Mouse (Mus musculus) common myeloid progenitor, adult 5-6 weeks (primary cell): ENCODE data around the gene Vmn1r196. TPM values are rescaled to one million over a fixed set of nuclear protein-coding genes. Genes with fewer than 3 reads are reported as not detected.
"Not testable (repeated sequence)": the region's sequence is repeated elsewhere in the genome, so short reads cannot be mapped to it uniquely, and the experiment has no call there.

Experiments
- ATAC-seq: replicated peaks from 2 replicates; pipeline ENCODE4 v1.8.0; 2016; ENCODE audit warnings: low read depth, mild to moderate bottlenecking, moderate TSS enrichment, inconsistent platforms; ENCODE audit not compliant: poor library complexity, severe bottlenecking
- total RNA-seq: library from RNA; stranded (forward); fragments of 200-1000, 187-1606 nt; gene quantifications from 2 replicates; pipeline ENCODE4 v1.2.3, GENCODE M21; 2017

The Vmn1r196 gene
- not detected in 2 replicates for total RNA-seq

DNA sequence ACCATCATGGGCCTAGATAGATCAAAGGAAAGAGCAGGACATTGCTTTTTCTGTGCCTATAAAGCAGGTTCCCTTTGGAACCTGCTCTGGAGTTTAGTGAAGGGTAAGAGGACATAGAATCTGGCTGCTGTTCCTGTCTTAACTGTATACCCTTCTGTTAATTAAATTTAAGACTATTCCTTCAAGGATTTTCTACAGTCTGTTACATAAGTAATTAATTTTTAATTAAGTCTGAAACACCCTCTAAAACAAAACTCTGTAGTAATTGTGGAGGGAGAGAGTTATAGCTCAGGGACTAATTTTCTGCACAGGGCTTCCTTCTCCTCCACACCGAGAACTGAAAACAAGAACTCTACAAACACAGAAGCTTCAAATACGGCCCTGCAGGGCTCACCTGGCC is at the start of gene Vmn1r196:
TSS of gene Vmn1r196 (plus strand) at position 301 of the 400 bp plus-strand sequence.
- no peak for ATAC-seq

DNA sequence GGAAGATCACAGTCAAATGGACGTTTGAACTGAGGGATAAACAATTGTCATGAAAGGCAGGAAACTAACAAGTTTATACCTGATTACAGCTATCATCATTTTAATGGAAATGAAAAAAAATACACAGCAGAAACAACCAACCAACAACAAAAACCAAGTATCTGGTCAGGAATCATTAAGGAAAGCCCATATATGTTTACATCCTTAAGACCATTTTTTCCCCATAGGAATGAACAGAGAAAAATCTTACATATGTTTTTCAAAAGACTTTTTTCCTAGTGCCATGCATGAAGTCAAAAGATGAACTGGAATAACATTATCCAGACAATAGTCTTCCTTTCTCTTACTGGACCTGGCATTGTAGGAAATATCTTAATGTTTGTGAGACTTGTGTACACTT is 45.8 kb upstream of the Vmn1r196 start, which contains the start of gene Vmn1r194:
TSS of gene Vmn1r194 (plus strand) at position 301 of the 400 bp plus-strand sequence.
- ATAC-seq: no peak

GRCm38 (mm10) chr13:22270222-22270621 is 19.5 kb upstream of the Vmn1r196 start, which contains the start of gene Vmn1r195:
Vmn1r195 (plus strand) TSS chr13:22270522.
- ATAC-seq: not testable (repeated sequence)

DNA sequence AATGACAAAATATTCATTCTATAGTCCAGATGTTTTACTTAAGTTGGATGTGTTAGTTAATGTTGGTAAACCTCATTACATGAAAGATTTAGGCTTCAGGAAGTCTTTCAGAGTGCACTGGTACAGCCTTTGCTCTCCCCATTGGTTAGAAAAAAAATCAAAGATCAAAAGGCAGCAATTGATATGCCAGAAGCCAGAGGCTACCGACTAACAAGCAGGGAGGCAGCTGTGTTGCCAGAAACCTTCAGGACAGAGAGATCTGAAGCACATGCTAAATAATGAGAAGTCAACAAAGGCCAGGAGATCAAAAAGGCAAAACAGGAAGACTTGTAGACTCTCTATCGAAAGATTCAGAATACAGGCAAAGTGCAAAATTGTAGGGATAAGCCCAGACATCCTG is 18.0 kb upstream of the Vmn1r196 start:
- ATAC-seq: no peak

- no peak for ATAC-seq
These were observed 5.1 kb upstream of the Vmn1r196 start for GRCm38 (mm10) chr13:22284578-22284977.

DNA sequence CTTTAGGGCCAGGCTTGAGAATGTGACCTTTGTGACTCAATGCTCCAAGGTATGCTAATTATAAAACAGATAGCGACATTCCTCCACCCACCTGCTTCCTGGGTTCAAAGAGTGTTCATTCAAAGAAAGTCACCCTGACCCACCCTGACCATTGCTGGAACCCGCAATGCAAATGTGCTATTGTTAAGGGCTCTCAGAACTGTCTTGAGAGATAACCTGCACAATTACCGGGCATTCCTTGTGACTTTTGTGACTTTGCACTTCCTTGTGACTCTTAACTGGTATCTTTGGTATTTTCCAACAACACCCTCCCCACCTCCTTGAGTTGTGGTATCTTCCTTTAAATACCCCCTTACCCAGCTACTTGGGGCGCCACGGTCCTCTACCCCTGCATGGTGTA is 18.4 kb downstream of the Vmn1r196 start:
- ATAC-seq: not testable (repeated sequence)

DNA sequence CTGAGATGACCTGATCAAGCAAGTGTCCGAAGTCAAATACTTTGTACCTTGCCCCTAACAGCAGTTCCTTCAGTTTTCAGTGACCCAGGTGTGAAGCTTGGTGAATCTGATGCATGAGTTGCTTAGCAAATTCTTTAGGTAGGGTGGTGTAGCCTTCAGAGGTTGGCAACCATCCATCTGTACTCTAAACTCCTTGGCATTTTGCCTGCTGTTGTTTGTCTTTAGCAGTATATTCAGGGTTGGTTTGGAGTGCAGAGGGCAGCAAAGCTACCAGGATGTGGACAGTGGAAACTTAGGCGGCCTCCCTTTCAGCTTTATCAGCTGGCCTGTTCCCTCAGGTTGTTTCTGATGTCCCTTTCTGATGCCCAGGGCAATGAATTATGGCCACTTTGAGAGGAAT is 25.6 kb downstream of the Vmn1r196 start:
- no peak for ATAC-seq

GRCm38 (mm10) chr13:22317366-22317765 is 27.6 kb downstream of the Vmn1r196 start:
- no peak for ATAC-seq

DNA sequence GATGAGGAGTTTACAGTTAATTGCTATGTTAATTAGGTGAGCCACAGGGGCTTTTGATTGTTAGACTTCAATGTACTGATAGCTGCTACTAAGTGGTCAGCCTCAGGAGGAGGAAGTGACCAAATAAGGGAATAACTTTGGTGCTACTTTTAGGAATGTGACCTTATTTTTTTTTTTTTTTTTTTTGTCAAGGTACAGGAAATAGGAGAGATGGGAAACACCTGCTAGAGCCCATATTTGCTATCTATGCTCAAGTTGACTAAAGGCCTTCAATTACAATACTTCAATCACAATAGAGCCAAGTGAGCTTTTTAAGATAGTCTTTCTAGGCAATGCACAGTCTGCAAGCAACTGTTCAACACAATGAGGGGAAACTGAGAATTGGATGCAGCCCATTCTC is 30.4 kb downstream of the Vmn1r196 start:
- ATAC-seq: no peak

- no peak for ATAC-seq
These were observed 34.6 kb downstream of the Vmn1r196 start, which contains the start of gene Vmn1r197 for GRCm38 (mm10) chr13:22324289-22324688. Vmn1r197 (plus strand) TSS chr13:22324589.

DNA sequence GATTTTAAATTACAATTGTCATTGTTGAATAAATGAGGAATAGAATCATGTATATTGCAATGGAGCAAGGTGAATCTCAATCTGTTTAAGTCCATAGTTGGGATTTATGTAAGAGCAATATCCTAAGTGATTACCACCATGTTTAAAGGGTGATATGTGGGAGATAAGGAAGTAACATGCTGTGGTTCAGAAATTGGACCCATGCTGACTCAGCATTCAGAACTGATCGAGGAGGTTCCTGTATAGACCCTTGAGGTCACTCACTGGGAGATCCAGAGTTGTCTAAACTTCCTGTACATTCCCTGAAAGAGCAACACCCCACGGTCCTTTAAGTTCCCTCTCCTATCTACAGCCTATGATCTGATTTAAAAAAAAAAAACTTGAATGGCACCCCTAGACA is 43.5 kb downstream of the Vmn1r196 start:
- ATAC-seq: no peak

GRCm38 (mm10) chr13:22335565-22335964 is 45.8 kb downstream of the Vmn1r196 start:
- ATAC-seq: no peak

Other genes with a start within 250 kb of the Vmn1r196 start
- gene Hist1h4i, start 248.6 kb upstream of the Vmn1r196 start, total RNA-seq: 106 and 144 TPM in 2 replicates
- 689 and 693 TPM in 2 replicates for gene Hist1h2ag, start 247.0 kb upstream of the Vmn1r196 start, total RNA-seq
- gene Hist1h2bj, start 246.7 kb upstream of the Vmn1r196 start, total RNA-seq: 591 and 710 TPM in 2 replicates
- gene Vmn1r188, start 205.5 kb upstream of the Vmn1r196 start, total RNA-seq: not detected in 2 replicates
- not detected in 2 replicates for gene Vmn1r189, start 184.1 kb upstream of the Vmn1r196 start, total RNA-seq
- not detected in 2 replicates for gene Vmn1r191, start 106.0 kb upstream of the Vmn1r196 start, total RNA-seq
- gene Vmn1r192, start 98.8 kb upstream of the Vmn1r196 start, total RNA-seq: not detected in 2 replicates
- not detected in 2 replicates for gene Vmn1r193, start 66.8 kb upstream of the Vmn1r196 start, total RNA-seq
- not detected in 2 replicates for gene Vmn1r194, start 45.7 kb upstream of the Vmn1r196 start, total RNA-seq
- not detected in 2 replicates for gene Vmn1r195, start 19.4 kb upstream of the Vmn1r196 start, total RNA-seq
- not detected in 2 replicates for gene Vmn1r197, start 34.7 kb downstream of the Vmn1r196 start, total RNA-seq
- not detected in 2 replicates for gene Vmn1r198, start 60.4 kb downstream of the Vmn1r196 start, total RNA-seq
- not detected in 2 replicates for gene Vmn1r199, start 89.9 kb downstream of the Vmn1r196 start, total RNA-seq
- not detected in 2 replicates for gene Vmn1r200, start 100.5 kb downstream of the Vmn1r196 start, total RNA-seq
- not detected in 2 replicates for gene Vmn1r201, start 182.0 kb downstream of the Vmn1r196 start, total RNA-seq
- gene Vmn1r202, start 215.5 kb downstream of the Vmn1r196 start, total RNA-seq: not detected in 2 replicates
- 0.10 and 0.14 TPM in 2 replicates for gene Vmn1r203, start 228.2 kb downstream of the Vmn1r196 start, total RNA-seq